Mouse (Mus musculus): ENCODE results near the gene Rgs17.

The Rgs17 gene

DNA sequence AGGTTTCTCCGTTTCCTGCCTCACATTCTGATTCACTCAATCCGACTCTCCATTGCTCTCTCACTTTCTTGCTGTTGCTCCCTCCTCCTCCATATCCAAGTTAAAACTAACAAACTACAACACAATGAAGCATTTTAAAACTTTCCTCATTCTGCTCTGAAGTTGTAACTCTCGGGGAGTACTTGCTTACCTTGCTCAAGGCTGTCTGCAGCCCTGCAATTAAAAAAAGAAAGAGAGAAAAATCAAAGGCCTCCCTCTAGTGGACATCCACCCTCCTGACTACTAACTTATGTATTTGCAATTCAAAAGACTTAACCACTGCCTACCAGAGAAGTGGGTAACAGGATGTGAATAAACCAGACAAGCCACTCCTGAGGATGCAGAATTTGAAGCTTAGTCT lies 97.4 kb downstream of the Rgs17 start:
- DNase-seq (ENCODE audit: low spot score in 2 of 2) = peak in 1 of 2 experiments; percentile 23

DNA sequence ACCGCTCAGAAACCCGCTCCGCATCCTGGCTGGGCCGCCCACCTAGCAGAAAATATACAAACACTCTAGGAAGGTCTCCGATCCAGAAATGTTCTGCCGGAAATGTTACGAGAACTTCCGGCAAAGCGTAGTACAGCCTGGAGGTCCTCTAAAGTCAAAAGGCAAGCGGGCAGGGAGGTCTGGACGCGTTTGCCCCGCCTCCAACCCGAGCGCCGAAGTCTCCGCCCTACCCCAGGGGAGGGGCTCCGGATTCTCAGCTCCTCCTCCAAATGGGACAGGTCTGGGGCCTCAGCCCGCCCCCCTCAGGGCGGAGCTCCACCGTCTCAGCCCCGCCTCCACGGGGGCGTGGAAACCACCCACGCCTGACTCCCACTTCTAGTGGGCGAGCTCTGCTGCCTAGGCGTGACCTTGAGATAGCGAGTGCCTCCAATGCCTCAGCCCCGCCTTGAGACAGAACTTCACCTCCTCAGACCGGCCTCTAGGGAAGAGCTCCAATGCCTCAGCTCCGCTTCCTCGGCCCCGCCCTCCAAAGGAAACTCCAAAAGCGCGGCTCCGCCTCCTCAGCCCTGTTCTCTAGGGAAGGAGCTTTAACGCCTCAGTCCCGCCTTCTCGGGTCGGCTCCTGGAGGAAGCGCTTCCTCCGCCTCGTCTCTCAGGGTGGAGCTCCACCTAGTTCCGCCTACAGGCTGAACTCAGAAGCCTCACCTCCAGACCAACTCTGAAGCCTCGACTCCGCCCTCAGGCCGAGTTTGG lies 98.3 kb downstream of the Rgs17 start, which contains the start of gene Mtrf1l:
Mtrf1l (minus strand) TSS at position 171 of the 752 bp plus-strand sequence.
- DNase-seq (ENCODE audit: low spot score in 2 of 2) = peak; percentile 91 to 92

DNA sequence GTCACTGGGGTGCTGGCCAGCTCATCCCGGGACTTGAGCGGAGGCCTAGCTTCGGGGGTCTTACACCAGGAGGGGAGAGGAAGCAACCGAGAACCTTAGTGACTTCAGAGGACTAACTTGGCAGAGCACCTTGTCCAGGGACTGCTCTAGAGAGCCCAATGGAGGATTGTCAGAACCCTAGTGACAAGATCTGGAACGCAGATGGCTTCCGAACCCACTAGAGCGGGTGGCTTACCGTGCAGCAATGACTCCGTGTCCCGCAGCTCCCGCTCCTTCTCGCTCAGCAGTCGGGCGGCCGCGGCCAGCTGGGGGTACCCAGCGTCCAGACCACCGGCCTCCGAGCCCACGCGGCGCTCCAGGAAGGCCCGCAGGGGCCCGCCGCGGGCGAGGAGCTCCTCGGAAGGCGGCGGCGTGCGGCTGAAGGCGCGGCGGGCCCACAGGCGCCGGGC lies 98.9 kb downstream of the Rgs17 start:
- peak; percentile 9 to 16 for DNase-seq (ENCODE audit: low spot score in 2 of 2)

DNA sequence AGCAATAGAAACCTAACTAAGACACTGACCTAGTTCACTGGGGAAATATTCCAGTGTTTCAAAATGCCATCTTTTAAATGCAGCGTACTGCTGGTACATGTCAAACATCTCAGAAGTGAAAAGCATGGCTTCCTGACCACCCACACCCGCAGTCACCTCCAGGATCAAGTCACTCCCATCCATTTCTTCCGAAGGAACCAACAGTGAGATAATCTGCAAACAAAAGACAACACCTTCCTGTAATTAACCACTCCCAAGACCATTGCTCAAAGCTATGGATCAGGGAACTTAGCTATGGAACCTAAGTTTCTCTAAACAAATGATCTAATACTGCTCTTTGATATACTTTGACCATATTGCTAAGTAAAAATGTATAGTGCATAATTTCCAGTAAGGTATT lies 103.4 kb downstream of the Rgs17 start:
- DNase-seq (ENCODE audit: low spot score in 2 of 2) = no peak

DNA sequence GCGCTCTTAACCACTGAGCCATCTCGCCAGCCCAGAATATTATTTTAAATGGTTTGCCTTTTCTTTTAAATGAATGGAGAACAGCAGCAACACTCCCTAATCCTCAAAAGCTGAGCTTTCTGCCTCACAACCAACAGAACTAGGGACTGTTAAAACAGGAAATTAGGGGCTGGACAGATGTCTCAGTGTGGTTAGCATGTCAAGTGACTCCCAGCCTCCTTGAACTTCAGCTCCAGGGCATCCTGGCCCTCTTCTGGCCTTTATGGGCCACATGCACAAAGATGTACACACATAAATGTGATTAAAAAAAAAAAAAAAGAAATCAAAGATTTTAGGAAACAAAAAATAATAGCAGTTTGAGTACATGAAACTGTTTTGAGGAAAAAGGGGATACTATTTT lies 106.2 kb downstream of the Rgs17 start:
- no peak for DNase-seq (ENCODE audit: low spot score in 2 of 2)

DNA sequence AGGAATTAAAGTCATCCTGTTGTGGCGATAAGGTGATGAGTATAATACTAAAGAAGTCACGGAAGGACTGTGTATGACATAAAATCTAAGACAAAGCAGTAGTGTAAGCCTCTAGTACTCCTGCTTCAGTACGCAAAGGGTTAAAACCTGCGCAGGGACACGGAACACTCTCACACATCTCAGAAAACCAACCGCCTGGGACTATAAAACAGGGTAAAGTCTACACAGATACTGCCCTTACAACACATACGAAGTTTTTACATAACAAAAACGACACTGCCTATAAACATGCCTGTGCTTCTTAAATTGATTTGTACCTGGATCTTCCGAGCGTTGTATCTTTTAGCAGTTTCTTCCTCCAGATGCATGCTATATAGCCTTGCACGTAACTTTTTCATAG lies 108.5 kb downstream of the Rgs17 start:
- no peak for DNase-seq (ENCODE audit: low spot score in 2 of 2)

DNA sequence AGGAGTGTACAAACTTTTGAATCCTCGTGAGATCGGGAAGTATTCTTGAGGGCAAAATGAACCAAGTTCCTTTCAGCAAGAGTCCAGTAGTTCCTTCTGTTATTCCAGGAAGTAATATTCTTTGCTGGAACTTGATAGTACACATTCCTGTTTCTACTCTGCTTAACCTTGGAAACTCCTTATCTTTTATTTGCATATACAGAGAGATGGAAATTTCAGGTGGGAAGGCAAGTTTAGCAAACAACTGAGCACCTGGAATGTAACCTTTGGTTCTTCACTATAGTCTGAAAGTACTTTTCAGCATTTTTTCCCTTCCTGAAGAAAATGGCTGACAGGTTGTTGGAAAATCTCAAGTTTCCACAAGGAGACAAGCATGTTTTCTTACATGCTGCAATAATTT lies 114.5 kb downstream of the Rgs17 start:
- no peak for DNase-seq (ENCODE audit: low spot score in 2 of 2)

DNA sequence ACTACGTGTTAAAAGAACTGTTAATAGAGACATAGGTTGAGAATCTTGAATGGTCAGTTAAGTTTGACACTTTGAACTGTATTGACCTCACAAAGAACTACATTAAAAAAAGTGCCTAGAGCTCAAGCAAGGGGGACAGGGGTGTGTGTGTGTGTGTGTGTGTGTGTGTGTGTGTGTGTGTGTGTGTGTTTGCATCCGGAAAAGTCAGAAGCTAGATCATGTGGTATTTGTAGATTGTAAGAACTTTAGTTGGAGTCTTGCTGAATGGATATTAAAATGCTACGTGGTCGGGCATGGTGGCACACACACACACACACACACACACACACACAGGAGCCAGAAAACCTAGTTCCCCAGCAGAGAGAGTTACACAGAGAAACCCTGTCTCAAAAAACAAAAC lies 115.2 kb downstream of the Rgs17 start:
- DNase-seq (ENCODE audit: low spot score in 2 of 2) = no peak

DNA sequence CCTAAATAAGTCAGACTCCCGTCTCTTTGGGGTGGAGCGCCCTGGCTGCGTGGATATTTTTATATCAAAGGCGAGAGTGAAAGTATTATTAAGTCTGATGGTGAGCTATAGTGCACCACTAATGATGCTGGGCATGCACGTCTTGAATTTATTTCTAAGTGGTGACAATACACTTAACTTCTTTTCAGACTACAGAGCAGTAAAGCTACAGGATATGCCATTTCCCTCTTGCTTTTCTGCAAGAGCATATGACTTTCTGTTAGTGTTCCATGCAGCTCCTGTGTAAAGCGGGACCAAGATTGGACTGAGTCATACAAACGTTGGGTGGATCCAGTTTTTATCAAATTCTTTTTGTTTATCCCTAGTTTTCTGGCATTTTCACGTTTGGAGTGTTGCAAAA lies 115.8 kb downstream of the Rgs17 start:
- no peak for DNase-seq (ENCODE audit: low spot score in 2 of 2)

DNA sequence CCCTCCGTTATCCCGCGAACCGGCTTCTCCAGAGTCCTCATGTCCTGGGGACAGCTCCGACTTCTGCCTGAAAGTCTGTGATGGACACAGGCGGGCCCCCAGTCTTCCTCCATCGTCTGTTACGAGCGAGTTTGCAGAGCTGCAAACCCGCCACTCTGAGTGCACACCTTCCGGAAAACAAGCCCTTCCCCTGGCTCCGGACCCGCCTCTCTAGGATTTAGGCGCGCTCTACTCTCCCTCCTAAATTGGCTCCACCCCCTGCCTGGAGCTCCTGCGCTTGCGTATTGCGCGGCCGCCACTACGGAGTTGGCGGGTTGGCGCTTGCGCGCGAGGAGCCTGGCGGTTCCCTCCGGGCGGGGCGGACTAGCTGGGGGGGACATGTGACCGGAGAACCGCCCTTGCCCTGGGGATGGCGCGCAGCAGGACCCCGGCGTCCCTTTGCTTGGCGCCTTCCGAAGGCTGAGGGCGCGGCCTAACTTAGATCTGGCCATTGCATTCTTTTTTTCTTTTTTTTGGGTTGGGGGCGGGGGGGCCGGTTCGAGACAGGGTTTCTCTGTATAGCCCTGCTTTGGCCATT lies 116.4 kb downstream of the Rgs17 start:
- peak; percentile 89 to 92 for DNase-seq (ENCODE audit: low spot score in 2 of 2)

DNA sequence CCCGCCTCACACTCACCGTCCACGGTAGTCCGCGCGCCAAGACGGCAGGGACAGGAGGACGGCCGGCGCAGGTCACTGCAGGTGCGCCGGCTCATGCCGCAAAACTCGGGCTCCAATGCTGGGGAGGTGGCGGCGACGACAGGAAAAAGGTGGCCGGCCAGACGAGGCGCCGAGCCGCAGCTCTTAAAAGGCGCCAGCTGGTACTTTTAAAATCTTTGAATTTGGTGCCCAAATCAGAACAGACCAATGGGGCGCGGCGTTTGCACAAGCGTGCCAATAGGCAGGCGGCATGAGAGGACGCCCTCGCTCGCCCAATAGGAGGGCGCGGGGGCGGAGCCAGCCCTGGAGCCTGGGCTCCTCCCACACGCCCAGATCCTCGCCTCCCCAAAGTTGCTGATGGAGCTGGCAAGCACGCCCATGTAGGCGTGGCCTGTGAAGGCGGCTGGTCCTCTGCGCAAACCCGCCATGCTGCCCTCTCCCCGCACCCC lies 116.9 kb downstream of the Rgs17 start, which contains the start of gene Fbxo5:
Fbxo5 (minus strand) TSS at position 358 of the 488 bp plus-strand sequence.
- DNase-seq (ENCODE audit: low spot score in 2 of 2) = peak; percentile 98 to 99

DNA sequence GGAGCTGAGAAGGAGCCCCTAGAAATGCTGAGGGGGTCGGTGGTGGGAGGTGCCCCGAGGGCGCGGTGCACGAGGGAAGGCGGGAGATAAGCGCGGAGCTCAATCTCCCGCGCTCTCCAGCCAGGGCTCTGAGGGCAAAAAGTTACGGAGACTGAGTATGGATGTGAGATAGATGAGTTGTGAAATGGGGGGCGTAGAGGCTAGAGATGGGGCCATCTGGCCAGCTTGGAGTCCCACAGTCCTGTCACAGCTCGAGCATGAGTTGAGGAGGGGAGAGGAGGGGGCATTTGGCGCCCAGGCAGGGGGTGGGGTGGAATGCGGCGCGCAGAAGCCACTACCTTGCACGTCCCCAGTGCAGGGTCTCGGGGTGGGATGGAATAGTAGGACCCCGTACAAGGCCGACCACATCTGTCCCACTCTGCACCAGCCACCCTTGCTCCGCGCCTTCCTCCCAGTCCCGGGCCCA lies 117.5 kb downstream of the Rgs17 start:
- no peak for DNase-seq (ENCODE audit: low spot score in 2 of 2)

DNA sequence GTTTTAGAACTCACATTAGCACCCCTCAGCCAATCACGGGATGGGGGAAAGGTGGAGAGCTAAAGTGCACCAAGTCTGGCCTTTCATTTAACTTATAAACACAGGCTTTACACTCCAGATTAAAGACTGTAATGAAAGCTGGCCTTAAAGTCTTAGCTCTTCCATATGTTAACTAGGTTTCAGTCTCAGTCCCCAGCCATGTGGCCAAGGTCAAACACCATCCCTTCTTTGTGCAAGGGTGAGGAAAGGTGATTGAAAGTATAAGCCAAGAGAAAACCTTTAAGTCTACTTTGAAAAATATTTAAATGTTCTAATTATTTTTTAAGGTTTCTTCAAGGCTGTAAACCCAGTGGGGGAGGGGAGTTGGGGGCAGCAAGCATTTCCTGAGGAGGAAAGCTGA lies 118.5 kb downstream of the Rgs17 start:
- no peak for DNase-seq (ENCODE audit: low spot score in 2 of 2)

DNA sequence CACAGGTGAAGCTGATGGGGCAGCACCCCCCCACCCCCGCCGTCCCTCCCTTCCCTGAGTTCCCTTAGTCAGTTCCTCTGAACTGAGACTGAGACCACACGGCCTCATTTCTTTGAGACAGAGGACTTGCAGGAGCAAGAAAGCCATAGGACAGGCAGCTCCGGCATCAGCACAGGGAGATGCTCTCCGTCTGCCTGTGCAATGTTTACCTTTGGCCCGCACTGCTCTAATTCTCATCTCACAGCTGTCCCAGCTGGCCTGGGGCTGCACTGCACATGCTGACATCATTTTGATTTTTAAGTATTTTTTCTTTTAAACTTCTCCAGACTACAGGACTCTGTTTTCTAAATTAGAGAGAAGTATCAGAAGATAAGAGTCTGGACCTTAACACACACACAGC lies 119.3 kb downstream of the Rgs17 start:
- DNase-seq (ENCODE audit: low spot score in 2 of 2) = no peak

DNA sequence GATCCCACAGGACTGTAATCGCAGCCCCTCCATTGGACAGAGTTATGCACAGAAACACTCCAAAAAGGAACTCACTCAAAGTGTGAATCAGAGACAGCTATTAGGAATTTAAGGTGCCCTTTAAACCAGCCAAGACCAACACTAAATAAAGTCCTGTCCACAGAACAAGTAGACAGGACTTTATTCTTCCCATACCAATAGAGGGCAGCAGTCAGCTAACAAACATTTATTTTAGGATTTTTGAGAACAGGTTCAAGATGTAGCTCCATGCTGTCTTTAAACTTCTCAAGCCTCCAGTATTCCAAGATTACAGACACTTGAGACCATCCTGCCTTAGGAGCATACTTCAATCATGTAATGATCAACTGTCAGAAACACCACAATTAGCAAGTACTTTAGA lies 121.7 kb downstream of the Rgs17 start:
- DNase-seq (ENCODE audit: low spot score in 2 of 2) = no peak

DNA sequence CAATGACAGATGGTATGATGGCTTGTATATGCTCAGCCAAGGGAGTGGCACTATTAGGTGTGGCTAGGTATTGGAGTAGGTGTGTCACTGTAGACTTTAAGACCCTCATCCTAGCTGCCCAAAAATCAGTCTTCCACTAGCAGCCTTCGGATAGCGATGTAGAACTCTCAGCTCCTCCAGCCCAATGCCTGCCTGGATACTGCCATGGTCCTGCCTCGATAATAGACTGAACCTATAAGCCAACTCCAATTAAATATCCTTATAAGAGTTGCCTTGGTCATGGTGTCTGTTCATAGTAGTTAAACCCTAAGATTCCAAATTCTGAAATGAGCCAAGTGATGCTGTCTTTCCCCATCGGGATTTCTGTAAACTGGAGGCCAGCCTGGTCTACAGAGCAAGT lies 124.1 kb downstream of the Rgs17 start:
- no peak for DNase-seq (ENCODE audit: low spot score in 2 of 2)

DNA sequence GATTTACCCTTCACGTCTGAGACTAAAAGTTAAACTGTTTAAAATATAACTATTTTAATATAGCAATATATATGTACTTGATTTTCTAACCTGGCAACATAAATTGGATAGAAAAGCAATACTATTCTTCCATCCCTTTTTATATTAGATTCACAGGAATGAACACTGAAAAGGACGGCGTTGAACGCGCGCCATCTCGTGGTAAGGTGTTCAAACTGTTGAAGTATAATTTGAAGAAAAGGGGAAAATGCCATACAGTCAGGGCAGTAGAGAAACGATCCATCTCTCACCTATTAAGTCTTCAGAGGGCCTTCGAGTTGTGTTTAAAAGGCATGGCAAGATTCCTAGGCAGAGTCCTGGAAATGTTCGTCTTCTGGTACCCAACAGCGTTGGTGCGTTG lies 131.5 kb downstream of the Rgs17 start:
- peak in 1 of 2 experiments; percentile 5 for DNase-seq (ENCODE audit: low spot score in 2 of 2)

DNA sequence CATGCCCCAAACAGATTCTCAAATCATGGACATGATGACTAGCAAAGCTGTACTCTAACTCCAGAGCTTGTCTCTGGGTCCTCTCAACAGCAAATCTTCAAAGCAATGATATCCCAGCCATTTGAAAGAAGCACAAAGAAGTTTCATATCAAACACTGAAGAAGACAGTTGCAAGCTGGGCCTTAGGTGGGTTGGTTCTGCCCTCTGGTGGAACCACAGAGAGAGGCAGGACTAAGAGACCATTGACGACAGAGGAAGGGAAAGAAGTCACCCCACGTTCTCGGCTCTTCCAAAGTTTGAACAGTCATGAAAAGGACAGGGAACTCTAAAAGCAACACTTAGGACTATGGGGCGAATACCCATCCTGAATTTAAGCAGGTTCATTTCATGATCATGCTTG lies 135.3 kb downstream of the Rgs17 start:
- no peak for DNase-seq (ENCODE audit: low spot score in 2 of 2)

All from right cerebral cortex, postnatal 36 days (tissue).